Mouse (Mus musculus) left cerebral cortex, postnatal 4 days (tissue): ENCODE measurements around the gene AC134908.4. TPM values are rescaled to one million over a fixed set of nuclear protein-coding genes. Genes with fewer than 3 reads are reported as not detected.

ENCODE experiments used
- microRNA-seq: library from miRNA; unstranded; fragments of <30 nt; microRNA quantifications from one replicate; pipeline ENCODE4 v1.2.0, GENCODE M21; 2022
- total RNA-seq, 2 experiments: library from RNA; stranded (reverse); gene quantifications; 2 replicates each; pipeline ENCODE4 v1.2.3; 2021

AC134908.4 gene
- total RNA-seq, 2 experiments from 2014 or later, result not detected

Small RNA genes within 50 kb of the gene (microRNA-seq; reads per million reads assigned to microRNA genes)
- gene Gm25083 (not detected), gene Mir3082 (2.1 reads per million), gene Mir6966 (2.4 reads per million)

Other genes with a start within 250 kb of the AC134908.4 start
- 10 to 100 TPM; 29.9 to 38.1 TPM for gene Sox8, start 225.0 kb downstream of the AC134908.4 start, total RNA-seq
- gene Lmf1, start 216.6 kb downstream of the AC134908.4 start, total RNA-seq, result 10 to 100 TPM; 19.4 to 21.5 TPM
- gene Gng13, start 78.5 kb downstream of the AC134908.4 start, total RNA-seq, result 10 to 100 TPM in 1 of 2 experiments, 1 to 10 TPM in 1; 9.9 to 16.3 TPM
- gene Chtf18, start 68.2 kb downstream of the AC134908.4 start, total RNA-seq, result 1 to 10 TPM; 4.3 to 5.8 TPM
- gene Rpusd1, start 68.0 kb downstream of the AC134908.4 start, total RNA-seq, result 10 to 100 TPM; 21.1 to 25.4 TPM
- gene Mslnl, start 59.6 kb downstream of the AC134908.4 start, total RNA-seq, result not detected
- 1 to 10 TPM; 3.0 to 3.9 TPM for gene Msln, start 41.3 kb downstream of the AC134908.4 start, total RNA-seq
- 10 to 100 TPM; 24.1 to 25.1 TPM for gene Narfl, start 21.9 kb downstream of the AC134908.4 start, total RNA-seq
- gene Haghl, start 10.0 kb downstream of the AC134908.4 start, total RNA-seq, result 10 to 100 TPM; 82.0 to 98.4 TPM
- gene Ccdc78, start 9.1 kb downstream of the AC134908.4 start, total RNA-seq, result not detected
- 10 to 100 TPM; 50.6 to 61.1 TPM for gene Fam173a, start 2.8 kb downstream of the AC134908.4 start, total RNA-seq
- 10 to 100 TPM; 45.8 to 56.7 TPM for gene Metrn, start 1.5 kb upstream of the AC134908.4 start, total RNA-seq
- gene Fbxl16, start 13.4 kb upstream of the AC134908.4 start, total RNA-seq, result 100 to 1,000 TPM; 130 to 132 TPM
- 10 to 100 TPM; 25.2 to 26.5 TPM for gene Wdr24, start 28.0 kb upstream of the AC134908.4 start, total RNA-seq
- gene Jmjd8, start 33.2 kb upstream of the AC134908.4 start, total RNA-seq, result 10 to 100 TPM; 54.8 to 55.1 TPM
- 100 to 1,000 TPM; 162 to 171 TPM for gene Stub1, start 37.7 kb upstream of the AC134908.4 start, total RNA-seq
- 10 to 100 TPM; 58.5 to 61.5 TPM for gene Rhbdl1, start 41.6 kb upstream of the AC134908.4 start, total RNA-seq
- 10 to 100 TPM; 22.7 to 26.6 TPM for gene Gm20683, start 46.1 kb upstream of the AC134908.4 start, total RNA-seq
- gene Rhot2, start 49.2 kb upstream of the AC134908.4 start, total RNA-seq, result 10 to 100 TPM; 58.5 to 65.2 TPM
- 10 to 100 TPM; 37.4 to 39.4 TPM for gene Wdr90, start 65.8 kb upstream of the AC134908.4 start, total RNA-seq
- gene Mcrip2, start 73.1 kb upstream of the AC134908.4 start, total RNA-seq, result 10 to 100 TPM; 16.7 to 18.3 TPM
- gene Mettl26, start 79.4 kb upstream of the AC134908.4 start, total RNA-seq, result 10 to 100 TPM; 24.1 to 25.8 TPM
- 1 to 10 TPM; 1.3 to 2.2 TPM for gene Wfikkn1, start 85.2 kb upstream of the AC134908.4 start, total RNA-seq
- gene Rab40c, start 124.1 kb upstream of the AC134908.4 start, total RNA-seq, result 10 to 100 TPM; 47.0 to 47.2 TPM
- gene Pigq, start 149.3 kb upstream of the AC134908.4 start, total RNA-seq, result 100 to 1,000 TPM in 1 of 2 experiments, 10 to 100 TPM in 1; 87.1 to 104 TPM
- not detected for gene Nhlrc4, start 149.3 kb upstream of the AC134908.4 start, total RNA-seq
- gene A930017K11Rik, start 156.9 kb upstream of the AC134908.4 start, total RNA-seq, result not detected
- 10 to 100 TPM; 42.2 to 45.9 TPM for gene Capn15, start 190.1 kb upstream of the AC134908.4 start, total RNA-seq